Mouse (Mus musculus): ENCODE results near the gene Tmem91.

The Tmem91 gene

GRCm38 (mm10) chr7:25669631-25670030 lies 5.3 kb downstream of the Tmem91 start:
- no peak for DNase-seq

- no peak for DNase-seq
Observed at GRCm38 (mm10) chr7:25669158-25669557, 5.8 kb downstream of the Tmem91 start.

- no peak for DNase-seq
Observed at GRCm38 (mm10) chr7:25666381-25666780, 8.6 kb downstream of the Tmem91 start.

- peak; percentile 100 for DNase-seq
Observed at GRCm38 (mm10) chr7:25658657-25659472, 16.1 kb downstream of the Tmem91 start, which contains the start of the genes Bckdha and Exosc5. Bckdha (minus strand) TSS chr7:25658981. Exosc5 (plus strand) TSS chr7:25659164.

GRCm38 (mm10) chr7:25657785-25658184 lies 17.2 kb downstream of the Tmem91 start:
- no peak for DNase-seq

- no peak for DNase-seq
Observed at GRCm38 (mm10) chr7:25655601-25656428, 19.2 kb downstream of the Tmem91 start.

- DNase-seq, result no peak
Observed at GRCm38 (mm10) chr7:25652244-25652759, 22.7 kb downstream of the Tmem91 start.

GRCm38 (mm10) chr7:25651281-25651680 lies 23.7 kb downstream of the Tmem91 start:
- DNase-seq, result no peak

- DNase-seq, result no peak
Observed at GRCm38 (mm10) chr7:25649839-25650238, 25.1 kb downstream of the Tmem91 start.

- DNase-seq, result no peak
Observed at GRCm38 (mm10) chr7:25647574-25648123, 27.3 kb downstream of the Tmem91 start.

- DNase-seq, result no peak
Observed at GRCm38 (mm10) chr7:25645074-25645473, 29.9 kb downstream of the Tmem91 start.

GRCm38 (mm10) chr7:25644631-25645030 lies 30.3 kb downstream of the Tmem91 start:
- no peak for DNase-seq

GRCm38 (mm10) chr7:25644136-25644535 lies 30.8 kb downstream of the Tmem91 start:
- no peak for DNase-seq

- DNase-seq, result no peak
Observed at GRCm38 (mm10) chr7:25639754-25640153, 35.2 kb downstream of the Tmem91 start.

GRCm38 (mm10) chr7:25637099-25637498 lies 37.9 kb downstream of the Tmem91 start:
- DNase-seq, result no peak

- DNase-seq, result no peak
Observed at GRCm38 (mm10) chr7:25636373-25636772, 38.6 kb downstream of the Tmem91 start.

- DNase-seq, result no peak
Observed at GRCm38 (mm10) chr7:25632679-25633078, 42.3 kb downstream of the Tmem91 start.

GRCm38 (mm10) chr7:25628323-25628620 lies 46.7 kb downstream of the Tmem91 start:
- no peak for DNase-seq

- DNase-seq, result peak; percentile 70
Observed at GRCm38 (mm10) chr7:25627431-25628322, 47.3 kb downstream of the Tmem91 start.

GRCm38 (mm10) chr7:25626509-25627430 lies 48.2 kb downstream of the Tmem91 start, which contains the start of gene B3gnt8:
B3gnt8 (plus strand) TSS chr7:25626654.
- DNase-seq, result peak; percentile 23

Measured in embryo, embryonic 11 days (tissue).